Mouse (Mus musculus): ENCODE measurements around the gene Otud1. TPM values are rescaled to one million over a fixed set of nuclear protein-coding genes. Genes with fewer than 3 reads are reported as not detected.

The Otud1 gene
- polyA plus RNA-seq (2015; fragmentation: Nextera tagmentation; extraction: Ambion mirVana): 2.4 and 3.7 TPM in 2 replicates

GRCm38 (mm10) chr2:19657158-19657874 lies at the start of gene Otud1:
Gene Otud1 (plus strand): TSS chr2:19657752.

Other genes starting within 250 kb of the Otud1 start
- not detected in 2 replicates for gene Ptf1a, start 212.1 kb upstream of the Otud1 start, polyA plus RNA-seq (2015; fragmentation: Nextera tagmentation; extraction: Ambion mirVana)
- gene 4921504E06Rik, start 103.8 kb upstream of the Otud1 start, polyA plus RNA-seq (2015; fragmentation: Nextera tagmentation; extraction: Ambion mirVana): not detected in 2 replicates